Mouse (Mus musculus): ENCODE data around the gene Actr1a.

Gene Actr1a

DNA sequence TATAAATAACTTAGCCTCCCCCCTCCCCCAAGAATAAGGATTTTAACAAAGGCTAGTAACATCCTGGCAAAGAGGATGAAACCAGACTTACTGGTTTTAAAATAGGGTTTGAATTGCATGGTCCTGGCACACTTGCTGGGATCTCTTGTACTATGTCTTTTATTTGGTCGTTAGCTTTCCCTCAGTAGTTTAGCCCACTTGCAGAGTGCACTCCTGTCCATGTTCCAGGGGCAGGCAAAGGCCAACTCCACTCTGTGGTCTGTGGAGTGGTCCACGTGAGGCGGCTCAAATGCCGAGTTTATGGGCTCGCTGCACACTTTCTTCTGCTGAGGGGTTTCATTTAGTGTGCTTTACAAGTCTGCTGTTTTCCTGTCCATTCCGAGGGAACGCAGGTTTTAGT lies 4.3 kb upstream of the Actr1a start:
- in situ Hi-C loops (cut with MboI, MseI) = loop anchor here (5.0 kb wide), 1 partner anchor 47 kb away; no protein-coding TSS in a partner anchor

GRCm38 (mm10) chr19:46399372-46399771 lies 3.8 kb upstream of the Actr1a start:
- in situ Hi-C loops (cut with MboI, MseI) = no loop called here

GRCm38 (mm10) chr19:46398401-46398800 lies 2.9 kb upstream of the Actr1a start:
- in situ Hi-C loops (cut with MboI, MseI) = no loop called here

- in situ Hi-C loops (cut with MboI, MseI) = no loop called here
These were observed 2.0 kb upstream of the Actr1a start for GRCm38 (mm10) chr19:46397436-46398001.

GRCm38 (mm10) chr19:46396686-46397435 lies 1.3 kb upstream of the Actr1a start, which contains the start of gene Sufu:
Gene Sufu (plus strand): TSS chr19:46396896.
- in situ Hi-C loops (cut with MboI, MseI) = no loop called here

DNA sequence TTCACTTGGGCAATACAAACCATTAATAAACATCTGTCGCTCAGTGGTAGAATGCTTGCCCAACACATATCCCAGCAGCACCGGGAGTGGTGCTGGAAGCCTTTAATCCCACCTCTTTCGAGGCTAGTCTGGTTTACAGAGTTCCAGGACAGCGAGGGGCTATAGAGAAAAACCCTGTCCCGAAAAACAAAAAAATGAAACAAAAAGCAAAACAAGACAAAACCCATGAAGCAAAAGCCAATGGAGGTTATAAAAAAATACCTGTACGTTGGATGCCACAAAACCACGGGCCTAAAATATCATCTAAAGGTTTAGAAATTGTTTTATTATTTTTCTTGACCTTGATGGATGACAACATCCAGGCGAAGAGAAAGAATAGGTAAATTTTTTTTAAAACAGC lies 561 bp upstream of the Actr1a start:
- in situ Hi-C loops (cut with MboI, MseI) = no loop called here

DNA sequence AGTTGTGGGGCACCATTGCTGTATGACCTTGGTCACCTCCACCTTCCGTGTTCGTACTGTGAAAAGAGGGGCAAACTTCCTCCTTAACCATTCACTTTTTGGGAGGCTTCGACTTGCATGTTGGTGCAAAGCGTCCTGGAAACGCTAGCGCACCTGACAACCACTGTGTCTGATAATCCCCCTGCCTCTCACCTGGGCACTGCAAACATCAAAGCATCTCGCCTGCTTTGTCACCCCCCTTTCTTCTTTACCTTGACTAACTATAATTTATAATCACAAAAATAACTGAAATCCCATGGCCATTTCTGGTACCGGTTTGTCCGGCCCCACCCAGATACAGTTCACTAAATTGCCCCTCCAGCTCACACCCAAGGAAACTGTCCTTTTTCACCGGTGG lies 838 bp downstream of the Actr1a start:
- in situ Hi-C loops (cut with MboI, MseI) = no loop called here

GRCm38 (mm10) chr19:46392018-46392417 lies 3.5 kb downstream of the Actr1a start:
- in situ Hi-C loops (cut with MboI, MseI) = no loop called here

GRCm38 (mm10) chr19:46389872-46390271 lies 5.7 kb downstream of the Actr1a start:
- in situ Hi-C loops (cut with MboI, MseI) = no loop called here

DNA sequence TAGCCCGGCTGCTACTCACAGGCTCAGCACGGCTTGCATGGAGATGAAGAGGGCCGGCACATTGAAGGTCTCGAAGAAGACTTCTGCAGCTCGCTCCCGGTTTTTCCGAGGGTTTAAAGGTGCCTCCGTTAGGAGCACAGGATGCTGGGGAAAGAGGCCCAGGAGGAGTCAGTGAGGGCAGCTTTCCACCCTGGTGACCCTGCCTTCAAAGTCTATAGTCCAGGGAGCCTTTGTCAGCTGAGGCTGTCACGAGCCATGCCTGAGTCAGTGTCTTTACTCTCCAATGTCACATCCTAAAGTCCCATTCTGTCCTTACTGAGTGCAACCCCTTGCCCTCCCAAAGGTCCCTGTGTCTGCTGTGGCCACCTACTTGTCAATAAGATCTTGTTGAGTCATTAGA lies 13.3 kb downstream of the Actr1a start:
- in situ Hi-C loops (cut with MboI, MseI) = no loop called here

DNA sequence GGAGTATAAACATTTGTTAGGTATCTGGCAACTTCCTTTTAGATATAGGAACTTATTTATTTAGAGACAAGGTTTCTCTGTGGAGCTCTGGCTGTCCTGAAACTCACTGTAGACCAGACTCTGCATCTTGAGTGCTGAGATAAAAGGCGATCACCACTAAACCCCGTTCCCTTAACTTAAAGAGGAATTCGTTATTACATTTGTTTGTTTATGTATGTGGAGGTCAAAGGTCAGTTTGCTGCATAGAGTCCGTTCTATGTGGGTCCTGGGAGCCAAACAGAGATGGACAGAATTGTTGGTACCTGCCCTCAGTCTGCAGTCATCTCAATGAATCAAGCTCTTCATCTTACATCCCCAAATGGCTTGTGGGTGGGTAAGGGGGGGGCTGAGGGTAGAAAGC lies 19.7 kb downstream of the Actr1a start:
- in situ Hi-C loops (cut with MboI, MseI) = no loop called here

GRCm38 (mm10) chr19:46375489-46375888 lies 20.1 kb downstream of the Actr1a start:
- in situ Hi-C loops (cut with MboI, MseI) = no loop called here

GRCm38 (mm10) chr19:46374477-46375088 lies 21.0 kb downstream of the Actr1a start:
- in situ Hi-C loops (cut with MboI, MseI) = no loop called here

GRCm38 (mm10) chr19:46369204-46369603 lies 26.3 kb downstream of the Actr1a start:
- in situ Hi-C loops (cut with MboI, MseI) = no loop called here

DNA sequence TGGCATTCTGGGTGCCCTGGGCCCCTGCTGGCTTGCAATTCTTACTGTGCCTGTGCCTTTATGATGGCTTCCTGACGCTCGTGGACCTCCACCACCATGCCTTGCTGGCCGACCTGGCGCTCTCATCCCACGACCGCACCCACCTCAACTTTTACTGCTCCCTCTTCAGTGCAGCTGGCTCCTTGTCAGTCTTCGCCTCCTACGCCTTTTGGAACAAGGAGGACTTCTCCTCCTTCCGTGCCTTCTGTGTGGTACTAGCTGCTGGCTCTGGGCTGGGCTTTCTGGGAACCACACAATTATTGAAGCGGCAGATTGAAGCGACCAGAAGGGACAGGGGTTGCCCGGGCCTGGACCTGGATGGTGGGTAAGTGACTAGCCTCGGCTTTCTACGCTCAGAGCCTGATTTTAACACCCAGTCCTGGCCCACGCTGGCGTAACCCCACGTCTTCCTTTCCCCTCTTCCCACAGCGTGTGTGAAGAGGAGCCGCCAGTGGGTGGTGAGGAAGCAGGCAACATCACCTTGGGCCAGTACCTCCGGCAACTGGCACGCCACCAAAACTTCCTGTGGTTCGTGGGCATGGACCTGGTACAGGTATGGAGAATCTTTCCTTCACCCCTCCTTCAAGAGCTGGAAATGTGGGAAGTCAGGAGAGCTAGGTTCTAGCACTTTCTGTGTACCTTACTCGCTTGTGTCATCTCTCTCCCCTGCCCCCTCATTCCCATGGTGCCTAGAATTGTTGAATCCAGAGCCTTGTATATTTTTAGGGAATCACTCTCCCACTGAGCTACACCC lies 27.6 kb downstream of the Actr1a start:
- in situ Hi-C loops (cut with MboI, MseI) = no loop called here

DNA sequence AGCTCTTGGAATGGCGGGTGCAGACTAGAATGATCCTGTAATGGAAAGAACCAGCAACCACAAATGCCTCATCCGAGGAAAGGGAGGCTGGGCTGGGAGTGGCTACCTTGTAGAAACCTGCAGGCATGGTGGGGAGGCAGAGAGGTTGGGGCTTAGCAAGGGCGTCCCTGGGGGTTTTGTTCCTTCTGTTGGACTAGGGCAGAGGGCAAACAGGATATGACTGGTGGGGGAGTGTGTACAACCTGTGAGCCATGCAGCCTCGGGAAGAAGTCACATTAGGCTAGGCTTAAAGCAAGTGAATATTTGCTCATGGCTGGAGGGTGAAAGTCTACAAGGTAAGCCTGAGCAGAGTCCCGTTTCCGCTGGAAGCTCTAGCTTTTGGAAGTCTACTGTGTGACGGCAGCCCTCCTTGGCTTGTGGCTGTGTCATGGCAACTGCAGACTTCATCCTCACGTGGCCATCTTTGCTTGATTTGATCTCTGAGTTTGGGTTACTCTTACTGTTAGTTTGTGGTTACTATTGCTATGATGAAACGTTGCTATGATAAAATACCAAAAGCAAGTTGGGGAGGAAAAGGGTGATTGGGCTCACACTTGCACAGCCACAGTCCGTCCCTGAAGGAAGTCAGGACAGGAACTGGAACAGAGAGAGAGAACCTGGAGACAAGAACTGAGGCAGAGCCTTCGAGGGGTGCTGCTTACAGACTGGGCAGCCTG lies 32.1 kb downstream of the Actr1a start:
- in situ Hi-C loops (cut with MboI, MseI) = no loop called here

DNA sequence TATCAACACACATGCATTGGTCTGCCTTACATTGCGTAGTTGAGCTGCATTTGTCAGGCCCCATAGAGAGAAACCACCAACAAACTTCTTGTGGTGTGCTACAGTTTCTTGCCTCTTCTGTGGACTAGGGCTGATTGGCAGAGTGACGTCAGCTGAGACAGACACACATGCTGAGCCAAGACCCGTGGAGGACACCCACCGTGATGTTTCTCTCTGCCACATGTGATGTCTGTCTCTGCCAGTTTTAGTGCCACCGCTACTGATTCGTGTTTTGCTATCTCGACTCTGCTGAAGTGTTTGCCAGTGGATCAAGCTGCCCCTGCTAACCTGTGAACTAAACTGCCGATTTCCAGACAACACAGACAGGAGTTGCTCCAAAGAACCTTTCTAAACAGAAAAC lies 33.4 kb downstream of the Actr1a start:
- in situ Hi-C loops (cut with MboI, MseI) = no loop called here

- in situ Hi-C loops (cut with MboI, MseI) = no loop called here
These were observed 37.2 kb downstream of the Actr1a start for GRCm38 (mm10) chr19:46358381-46358780.

GRCm38 (mm10) chr19:46357344-46358280 lies 37.9 kb downstream of the Actr1a start:
- in situ Hi-C loops (cut with MboI, MseI) = no loop called here

DNA sequence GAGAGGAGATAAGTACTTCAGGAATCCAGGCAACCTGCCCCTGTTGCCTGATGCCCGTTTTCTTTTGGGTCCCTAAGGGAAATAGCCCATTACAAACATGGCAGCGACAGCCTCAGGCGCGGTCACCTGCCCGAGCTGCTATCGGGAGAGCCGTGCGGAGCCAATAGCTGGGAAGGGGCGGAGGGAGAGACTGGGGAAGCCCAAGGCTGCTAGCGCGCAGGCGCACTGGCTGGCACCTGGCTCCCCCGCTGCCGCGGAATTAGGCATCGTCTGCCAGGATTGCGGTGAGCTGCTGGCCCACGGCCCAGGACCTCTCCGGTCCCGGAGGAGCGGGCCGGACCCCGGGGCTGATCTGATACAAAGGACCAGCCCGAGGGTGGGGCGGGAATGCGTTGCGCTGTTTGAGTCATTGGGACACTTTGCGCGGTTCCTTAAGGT lies 38.8 kb downstream of the Actr1a start:
- in situ Hi-C loops (cut with MboI, MseI) = no loop called here
